Mouse (Mus musculus) megakaryocyte progenitor cell, adult 5-6 weeks (primary cell): ENCODE data around the gene Npm1. TPM values are rescaled to one million over a fixed set of nuclear protein-coding genes. Genes with fewer than 3 reads are reported as not detected.
A peak's percentile ranks its signal among the peaks of the same experiment; 100 is the strongest.

Source experiments
- ATAC-seq: replicated peaks from 2 replicates; pipeline ENCODE4 v1.8.0; 2016; ENCODE audit warnings: mild to moderate bottlenecking, moderate TSS enrichment, inconsistent platforms; ENCODE audit not compliant: poor library complexity
- total RNA-seq, 2 experiments: library from RNA; stranded (forward) in 1 of 2; stranded (reverse) in 1 of 2; fragments of 157-497, 149-512 nt in 1 of 2; fragments of 200-1000 nt in 1 of 2; gene quantifications; 2 replicates each; pipeline versions ENCODE4 v1.2.3 to v1.2.4; 2015 to 2017

Gene Npm1
- total RNA-seq, 2 experiments from 2014 or later = 2,971 to 3,382 TPM

DNA sequence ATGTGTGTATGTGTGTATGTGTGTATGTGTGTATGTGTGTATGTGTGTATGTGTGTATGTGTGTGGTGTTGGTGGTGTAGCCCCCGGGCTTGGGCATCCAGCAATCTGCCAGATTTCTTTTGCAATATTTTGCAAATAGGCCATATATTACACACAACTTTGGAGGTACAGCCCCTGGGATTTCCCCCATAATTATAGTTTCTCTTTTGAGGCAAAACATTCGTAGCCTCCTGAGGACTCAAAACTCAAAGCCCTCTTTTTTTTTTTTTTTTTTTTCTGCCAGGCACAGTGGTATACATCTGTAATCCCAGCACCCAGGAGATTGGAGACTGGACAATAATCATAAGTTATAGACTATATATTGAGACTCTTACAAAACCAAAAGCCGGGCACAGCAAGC, 18.8 kb upstream of the Npm1 start:
- no peak for ATAC-seq

DNA sequence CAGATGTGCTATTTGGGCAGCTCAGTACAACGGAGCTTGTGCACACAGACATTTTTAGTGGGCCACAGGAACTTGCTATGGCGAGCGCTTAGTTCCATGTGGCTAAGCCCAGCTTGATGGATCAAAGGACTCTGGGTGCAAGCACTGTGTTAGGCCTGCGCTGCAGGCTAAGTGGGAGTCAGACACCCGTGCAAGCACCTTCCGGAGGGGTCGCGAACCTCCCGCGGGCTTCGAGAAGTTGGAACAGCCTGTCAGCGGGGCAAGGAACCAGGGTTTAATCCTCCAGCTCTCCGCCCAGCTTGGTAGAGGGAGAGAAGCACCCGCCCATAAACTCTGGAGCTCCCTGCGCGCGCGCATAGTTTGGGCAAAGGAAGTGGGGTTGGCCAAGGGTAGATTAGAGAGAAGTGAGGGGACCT, 17.7 kb upstream of the Npm1 start:
- no peak for ATAC-seq

DNA sequence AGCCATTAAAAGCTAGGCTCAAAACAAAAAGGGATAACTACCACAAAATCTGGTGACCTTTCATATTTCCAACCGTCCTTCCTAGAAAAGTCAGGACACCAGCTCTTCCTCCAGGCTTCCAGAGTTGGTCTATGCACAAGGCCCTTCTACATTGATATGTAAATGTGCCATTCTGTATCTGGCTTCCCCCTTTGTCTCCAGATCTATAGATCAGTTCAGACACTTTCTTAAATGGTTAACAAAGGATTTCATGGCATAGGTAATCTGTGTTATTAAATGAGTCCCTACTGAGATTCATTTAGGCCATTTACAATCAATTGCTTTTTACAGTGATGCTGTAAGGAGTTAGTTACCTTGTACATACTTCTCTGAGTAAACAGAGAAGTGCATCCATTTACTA, 16.8 kb upstream of the Npm1 start:
- no peak for ATAC-seq

DNA sequence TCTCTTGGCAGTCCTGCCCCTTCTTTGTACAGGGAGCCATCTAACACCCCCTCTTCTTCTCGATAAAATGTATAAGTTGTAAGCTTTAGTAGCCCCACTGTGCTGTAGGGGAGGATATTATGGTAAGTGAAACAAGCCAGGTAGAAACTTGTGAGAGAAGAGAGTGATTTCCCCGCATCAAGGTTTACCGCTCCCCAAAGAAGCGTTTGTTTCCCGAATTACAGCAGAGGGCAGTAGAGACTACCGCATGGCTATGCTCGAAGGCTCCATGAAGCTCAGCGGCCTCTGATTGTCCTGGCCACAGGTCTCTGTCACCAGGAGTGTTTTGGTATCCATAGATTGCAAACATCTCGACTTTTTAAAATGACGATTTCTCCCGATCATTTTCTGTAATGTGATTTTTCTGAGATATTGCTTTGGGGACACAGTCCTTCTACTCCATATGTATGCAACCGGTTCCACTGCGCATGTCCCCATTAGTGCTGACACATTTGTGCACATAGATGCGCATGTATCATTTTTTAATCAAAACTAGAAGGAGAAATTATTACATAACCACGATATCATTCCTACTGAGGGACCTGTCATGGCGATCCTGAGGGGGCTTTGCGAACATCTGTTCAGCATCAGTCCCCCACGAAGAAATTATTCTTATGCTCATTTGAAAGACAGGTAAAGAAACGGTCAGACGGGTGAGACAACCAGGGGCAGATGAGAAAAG, 13.7 kb upstream of the Npm1 start:
- peak; percentile 96 for ATAC-seq

DNA sequence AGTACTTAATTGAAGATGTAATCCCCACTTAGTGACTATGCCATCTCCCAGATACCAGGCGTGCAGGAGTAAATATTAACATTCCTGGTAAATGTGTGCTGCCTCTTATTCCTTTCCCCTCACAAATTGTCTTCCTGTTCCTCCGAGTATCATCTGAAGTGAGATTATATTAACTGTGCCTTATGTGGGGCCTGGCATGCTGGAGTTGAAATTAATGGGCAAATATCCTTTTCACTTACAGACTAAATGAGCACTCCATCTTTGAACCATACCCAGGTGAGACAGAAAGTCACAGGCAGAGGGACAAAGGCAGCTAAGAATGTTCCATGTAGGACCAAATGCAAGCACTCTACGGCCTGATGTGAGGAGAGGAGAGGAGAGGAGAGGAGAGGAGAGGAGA, 12.8 kb upstream of the Npm1 start:
- ATAC-seq = no peak

DNA sequence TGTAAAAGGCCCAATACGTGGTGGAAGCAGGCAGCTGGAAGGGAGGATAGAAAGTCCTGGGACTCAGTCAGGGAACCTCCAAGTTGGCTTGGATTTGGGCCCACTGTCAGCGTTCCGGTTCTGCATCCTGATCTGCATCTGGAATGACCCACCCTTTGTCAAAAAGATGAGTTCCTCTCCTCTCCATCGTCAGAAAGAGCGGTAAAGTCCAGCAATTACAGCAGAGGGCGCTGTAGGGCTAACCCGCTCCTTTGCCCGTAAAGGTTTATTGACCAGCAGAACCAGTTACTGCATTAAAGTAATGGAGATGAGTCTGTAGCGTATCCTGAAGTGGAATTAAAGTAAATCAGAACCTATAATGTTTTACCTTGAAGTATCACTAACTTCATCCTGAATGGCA, 7.5 kb upstream of the Npm1 start:
- ATAC-seq = peak; percentile 96

DNA sequence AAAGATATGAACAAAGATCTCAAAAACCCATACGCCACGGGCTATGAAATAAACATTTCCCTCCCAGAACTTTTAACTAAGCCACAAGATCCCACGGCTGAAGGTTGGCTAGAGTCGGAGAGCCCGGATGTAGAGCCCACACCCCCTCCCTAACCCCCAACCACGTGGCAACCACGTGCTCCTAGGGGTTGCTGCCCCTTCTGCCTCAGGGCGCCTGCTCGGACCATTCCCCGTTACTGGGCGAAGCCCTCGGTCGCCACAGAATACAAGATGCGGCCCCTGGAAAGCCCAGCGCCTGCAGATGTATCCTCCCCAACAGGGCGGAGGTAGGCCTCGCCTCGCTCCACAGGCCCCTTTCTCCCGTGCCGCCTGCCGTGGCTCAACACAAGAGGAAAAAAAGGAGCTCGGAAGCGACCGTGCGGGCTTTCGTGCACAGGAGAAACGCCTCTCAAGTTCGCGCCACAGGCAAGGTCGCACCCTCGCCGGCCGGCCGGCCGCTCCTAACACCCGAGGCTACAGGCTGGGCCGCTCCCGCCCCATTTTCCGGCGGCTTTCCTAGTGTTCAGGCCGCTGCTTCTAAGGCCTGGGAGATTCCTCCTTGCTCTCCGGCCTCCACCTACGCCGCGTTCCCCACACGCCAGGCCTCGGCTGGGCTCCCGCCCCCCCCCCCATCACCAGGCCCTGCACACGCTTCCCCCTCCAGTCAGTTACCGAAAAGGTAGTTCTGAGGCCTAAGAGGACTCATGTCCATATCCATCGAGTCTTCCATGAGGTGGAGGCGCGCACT, 602 bp downstream of the Npm1 start:
- ATAC-seq = peak; percentile 66

DNA sequence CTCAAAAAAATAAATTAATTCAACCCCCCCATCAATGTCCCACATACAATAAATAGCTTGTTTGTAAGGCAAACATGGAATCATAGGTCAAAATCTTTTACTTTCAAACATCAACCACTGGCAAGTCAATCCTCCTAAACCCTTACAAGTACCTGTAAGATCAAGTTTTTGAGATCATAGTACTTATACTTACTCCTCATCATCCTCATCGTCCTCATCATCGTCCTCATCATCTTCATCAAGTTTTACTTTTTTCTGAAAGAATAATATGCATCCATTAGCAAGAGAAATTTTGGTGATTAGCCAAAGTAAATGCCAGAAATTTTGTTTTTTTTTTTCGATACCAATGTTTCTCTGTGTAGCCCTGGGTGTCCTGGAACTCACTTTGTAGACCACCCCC, 3.3 kb downstream of the Npm1 start:
- no peak for ATAC-seq

DNA sequence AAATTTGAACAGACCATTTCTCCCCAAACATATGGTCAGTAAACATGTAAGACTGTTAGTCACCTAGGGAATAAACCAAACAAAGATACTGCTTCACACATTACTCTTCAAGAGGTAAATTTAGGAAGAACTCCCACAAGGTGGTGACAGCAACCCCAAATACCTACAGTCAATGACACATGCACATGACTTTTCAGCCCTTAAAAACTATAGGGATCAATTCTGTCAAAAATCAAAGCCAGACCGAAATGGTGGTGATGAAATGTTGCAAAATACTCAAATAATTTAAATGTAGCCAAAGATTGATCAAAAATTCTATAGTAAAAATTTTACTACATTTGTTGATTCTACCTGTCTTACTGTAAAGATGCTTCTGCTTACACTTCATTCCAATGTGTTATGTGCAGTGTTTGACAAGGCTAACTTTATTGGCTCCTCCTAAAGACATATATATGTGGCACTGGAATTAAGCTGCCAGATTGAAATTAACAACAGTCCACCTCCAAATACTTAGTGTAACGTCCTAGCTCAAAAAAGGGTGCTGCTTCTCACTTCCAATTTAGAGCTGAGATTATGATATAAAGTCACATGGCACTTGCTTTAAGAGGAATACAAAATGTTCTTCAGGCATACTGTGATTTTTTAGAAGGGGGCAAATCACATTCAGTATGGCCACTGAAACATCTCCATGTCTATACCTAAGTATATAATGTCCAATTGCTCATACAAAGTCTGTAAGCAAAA, 5.4 kb downstream of the Npm1 start:
- no peak for ATAC-seq

DNA sequence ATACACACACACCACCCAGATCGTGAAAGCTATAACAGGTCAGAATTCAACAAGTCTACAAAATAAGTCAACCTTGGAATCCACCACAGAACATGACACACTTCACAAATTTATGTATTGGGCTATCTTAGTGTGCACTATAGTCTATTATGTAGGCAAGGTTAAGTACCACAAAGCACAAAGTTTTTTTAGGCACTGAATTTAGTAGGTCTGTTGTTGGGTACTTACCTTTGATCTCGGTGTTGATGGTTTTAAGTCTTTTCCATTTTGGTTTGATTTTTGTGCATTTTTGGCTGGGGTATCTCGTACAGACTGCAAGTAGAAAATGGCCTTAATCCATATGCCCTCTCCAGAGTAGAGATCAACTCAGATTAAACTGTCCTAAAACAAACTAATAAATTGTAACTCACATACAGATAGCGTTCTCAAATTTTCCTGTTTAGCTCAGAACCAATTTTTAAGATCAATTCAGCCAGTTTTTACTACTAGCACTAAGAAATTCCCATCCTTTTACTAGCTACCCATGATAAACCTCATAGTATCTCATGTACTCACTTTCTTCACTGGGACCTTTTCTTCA, 6.5 kb downstream of the Npm1 start:
- ATAC-seq = no peak

DNA sequence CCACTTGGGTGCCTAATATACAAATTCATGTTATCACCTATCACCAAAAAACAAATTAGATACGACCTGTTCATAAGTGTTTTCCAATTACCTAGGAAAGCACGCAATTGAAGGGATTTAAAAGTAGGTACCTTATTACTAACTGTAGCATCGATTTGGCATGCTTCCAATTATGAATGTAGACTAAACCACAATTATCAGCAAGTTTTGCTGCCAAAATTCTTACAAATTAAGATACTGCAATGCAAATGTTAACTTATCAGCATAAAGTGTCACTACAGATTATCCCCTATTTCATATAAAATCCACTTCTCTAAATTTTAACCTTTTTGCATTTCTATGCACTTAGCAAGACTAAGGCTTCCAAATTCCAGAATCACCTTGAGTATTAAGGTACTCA, 8.5 kb downstream of the Npm1 start:
- ATAC-seq = 0 out of 2 replicates have a peak, but pooled peaks have one; percentile 4

DNA sequence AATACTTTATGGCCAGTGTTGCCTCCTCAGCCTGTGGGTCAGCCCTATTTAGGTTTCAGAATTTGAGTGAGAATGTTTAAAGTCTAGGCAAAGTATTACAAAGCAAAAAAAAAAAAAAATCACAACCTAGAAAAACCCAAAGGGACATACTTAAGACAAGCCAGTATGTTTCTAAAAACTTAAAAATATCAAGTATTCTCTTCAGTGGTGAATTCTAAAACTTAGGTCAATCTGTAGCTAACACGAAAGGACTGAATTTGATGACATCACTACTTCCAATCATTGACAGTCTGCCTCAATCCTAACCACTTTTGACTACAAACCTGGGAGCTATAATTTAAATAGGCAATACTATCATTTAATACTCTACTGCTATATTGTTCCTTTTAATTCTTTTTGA, 10.0 kb downstream of the Npm1 start:
- no peak for ATAC-seq

DNA sequence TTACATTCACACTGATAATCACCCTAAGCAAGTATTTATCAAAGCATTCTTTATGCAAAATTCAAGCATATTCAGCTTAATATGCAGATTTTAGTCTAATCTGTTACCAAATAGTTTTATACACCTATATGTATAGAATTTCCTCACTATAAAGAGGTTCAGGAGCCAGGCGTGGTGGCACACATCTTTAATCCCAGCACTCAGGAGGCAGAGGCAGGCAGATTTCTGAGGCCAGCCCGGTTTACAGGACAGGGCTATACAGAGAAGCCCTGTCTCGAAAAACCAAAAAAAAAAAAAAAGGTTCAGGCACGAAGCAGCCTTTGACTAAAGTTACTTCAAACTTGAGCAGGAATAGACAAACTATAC, 11.2 kb downstream of the Npm1 start:
- no peak for ATAC-seq

DNA sequence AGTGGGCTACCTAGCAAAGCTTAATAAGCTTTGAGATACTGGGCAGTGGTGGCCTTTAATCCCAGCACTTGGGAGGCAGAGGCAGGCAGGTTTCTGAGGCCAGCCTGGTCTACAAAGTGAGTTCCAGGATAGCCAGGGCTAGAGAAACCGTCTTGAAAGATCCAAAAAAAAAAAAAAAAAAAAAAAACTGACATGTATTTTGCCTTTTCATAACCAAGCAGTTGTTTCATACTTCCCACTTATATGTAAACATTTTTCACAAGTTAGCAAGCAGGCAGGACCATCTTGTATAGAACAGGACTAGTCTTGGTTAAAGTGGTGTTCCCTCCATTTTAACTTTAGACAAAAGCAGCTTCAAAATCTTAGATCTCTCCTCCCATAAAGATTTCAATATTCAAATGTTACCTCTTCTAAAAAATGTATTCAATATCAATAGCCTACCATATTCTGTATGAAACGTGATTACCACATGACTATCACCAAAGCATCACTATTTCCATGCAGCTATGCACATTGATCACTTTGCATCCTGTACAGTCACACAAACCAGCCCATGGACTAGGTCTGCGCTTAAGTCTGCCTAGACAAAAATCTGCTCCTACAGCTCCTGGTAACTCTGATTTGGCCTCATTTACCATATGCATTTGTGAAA, 11.8 kb downstream of the Npm1 start:
- no peak for ATAC-seq

DNA sequence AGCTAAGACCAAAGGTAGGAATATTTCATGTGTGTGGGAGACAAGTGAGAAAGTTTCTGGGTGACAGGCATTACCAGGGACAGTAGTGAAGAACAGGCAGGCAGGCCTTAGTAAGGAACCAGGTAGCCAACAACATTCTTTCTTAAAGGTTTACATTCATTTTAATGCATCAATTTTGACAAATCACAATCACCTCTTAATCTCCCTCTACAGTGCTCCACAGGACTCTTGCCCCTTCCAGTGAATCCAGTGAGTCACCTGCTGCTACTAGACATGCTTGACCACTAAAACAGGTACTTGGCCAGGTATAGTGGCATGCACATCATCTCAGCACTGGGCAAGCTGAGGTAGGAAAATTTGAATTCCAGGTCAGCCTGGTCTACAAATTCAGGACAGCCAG, 12.6 kb downstream of the Npm1 start:
- ATAC-seq = no peak

DNA sequence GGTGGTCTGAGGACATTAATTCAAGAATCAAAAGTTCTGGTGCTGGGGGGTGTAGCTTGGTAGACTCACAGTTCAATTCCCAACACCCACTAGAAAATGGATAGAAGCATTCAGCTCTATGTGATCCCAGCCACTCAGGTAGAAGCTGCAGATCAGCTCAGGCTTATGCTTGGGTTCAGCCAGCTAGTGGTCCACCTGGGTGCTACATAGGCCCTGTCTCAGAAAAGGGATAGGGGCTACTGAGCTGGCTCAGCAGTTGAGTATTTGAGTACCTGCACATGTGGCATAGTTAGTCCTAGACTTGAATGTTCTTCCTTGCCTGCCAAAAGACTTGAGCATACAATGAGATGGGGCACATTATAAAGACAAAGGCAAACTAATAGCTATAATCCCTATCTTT, 13.6 kb downstream of the Npm1 start:
- ATAC-seq = no peak

DNA sequence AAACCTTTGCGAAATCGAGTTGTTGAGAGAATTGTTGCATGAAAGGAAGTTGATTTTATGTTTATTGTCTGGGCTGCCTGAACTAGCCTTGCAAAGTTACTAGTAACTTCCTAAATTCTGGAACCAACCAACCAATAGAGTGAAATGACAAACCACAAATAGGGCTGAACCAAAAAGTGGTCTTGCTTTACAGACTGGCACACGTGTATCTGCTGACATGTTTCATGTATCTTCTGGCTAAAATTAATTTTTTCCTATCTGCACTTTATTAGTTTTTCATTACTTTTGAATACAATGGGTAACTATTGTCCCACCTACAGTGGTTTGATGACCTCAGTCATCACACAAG, 13.9 kb downstream of the Npm1 start:
- peak; percentile 42 for ATAC-seq

DNA sequence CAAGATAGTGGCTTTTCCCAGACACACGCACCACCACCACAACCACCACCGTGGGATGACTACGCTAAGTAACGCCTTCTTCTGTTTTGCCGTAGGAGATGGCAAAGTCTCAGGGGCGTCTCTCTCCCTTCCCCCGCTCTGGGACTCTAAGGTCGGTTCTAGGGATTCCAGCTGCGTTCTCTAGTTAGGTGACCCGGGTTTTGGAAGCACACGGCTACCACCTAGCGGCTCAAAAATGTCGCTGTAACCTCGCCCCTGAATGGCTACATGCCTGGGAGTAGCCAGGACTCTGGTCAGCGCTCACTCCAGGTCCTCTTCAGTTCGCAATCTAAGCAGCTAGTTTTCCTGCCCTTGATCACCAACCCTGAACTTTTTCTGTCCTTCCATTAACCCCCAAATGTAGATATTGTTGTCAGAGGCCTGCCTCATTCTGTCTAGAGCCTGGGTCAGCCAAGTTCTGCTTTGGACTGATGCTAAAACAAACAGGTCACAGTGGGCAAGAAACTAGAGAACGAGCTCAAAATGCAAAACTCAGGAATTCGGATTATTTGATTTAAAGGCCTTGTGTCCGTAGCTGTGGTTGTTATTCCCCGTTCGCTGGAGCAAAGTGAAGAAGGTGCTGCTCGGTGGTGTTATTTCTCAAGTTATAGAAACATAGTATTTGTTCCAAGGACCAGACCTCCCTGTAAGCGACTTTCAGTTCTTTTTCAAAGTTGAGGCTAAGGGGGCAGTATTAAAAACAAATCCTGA, 14.5 kb downstream of the Npm1 start:
- ATAC-seq = peak; percentile 68

DNA sequence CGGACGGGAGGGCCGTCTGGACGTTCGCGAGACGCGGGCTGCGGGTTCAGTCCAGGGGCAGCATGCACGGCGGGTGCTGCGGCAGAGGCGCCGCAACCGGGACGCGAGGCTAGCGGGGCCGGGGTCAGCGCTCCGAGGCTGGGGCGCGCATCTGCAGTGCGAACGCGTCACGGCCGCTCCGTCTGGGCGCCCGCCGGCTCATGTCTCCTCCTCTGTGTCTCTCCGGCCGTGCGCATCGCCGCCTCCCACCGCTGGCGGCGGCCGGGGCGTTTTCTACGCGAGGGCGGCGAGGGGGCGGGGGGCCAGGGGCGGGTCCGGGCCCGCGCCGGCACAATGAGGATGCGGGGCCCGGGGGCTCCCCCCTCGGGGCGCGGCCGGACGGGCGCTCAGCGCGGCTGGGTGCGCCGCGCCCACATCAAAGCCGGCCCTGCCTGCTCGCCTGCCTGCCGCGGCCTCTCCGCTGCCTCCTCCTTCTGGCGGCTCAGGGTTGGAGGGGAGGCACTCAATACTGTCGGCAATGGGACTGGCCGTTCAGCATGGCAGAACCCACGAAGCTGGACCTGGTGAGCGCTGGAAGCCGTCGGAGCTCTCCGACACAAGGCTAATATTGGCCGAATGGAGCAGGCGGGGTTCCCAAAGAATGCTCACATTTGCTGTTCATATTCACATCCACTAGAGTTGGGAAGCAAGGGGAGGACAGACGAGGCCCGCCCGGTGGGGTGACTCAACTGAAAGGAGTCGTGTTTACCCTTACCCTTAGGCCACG, 15.3 kb downstream of the Npm1 start:
- ATAC-seq = peak; percentile 17; the same call in 1 of the 2 replicates

DNA sequence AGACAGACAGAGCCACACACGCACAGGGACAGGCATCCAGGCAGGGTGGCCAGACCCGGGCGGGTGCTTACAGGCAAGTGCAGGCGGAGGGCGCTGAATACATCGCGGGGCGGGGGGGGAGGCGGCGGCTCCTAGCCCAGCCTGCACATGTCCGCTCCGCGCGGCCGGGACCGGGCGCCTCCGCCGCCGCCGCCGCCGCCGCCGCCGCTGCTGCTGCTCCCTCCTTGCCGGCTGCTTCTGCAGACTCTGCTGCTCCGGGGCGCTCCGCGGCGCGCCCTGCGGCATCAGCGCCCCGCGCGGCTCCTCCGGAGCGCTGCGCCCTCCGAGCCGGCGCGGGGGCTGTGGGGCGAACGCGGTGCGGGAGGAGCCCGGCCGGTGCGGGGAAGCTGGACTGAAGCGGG, 15.8 kb downstream of the Npm1 start, which contains the start of gene Fgf18:
Fgf18 (minus strand) TSS at position 230 of the 401 bp plus-strand sequence.
- no peak for ATAC-seq
